Mouse (Mus musculus) hematopoietic stem cell, adult 5-6 weeks (primary cell): ENCODE data around the gene Usmg5. TPM values are rescaled to one million over a fixed set of nuclear protein-coding genes. Genes with fewer than 3 reads are reported as not detected.

Experiments
- total RNA-seq: library from RNA; stranded (forward); fragments of 172-1452, 232-1000 nt; gene quantifications from 2 replicates; pipeline ENCODE4 v1.2.3, GENCODE M21; 2017

Usmg5 gene
- total RNA-seq, 1 experiment from 2014 or later: 413 TPM

Other genes starting within 250 kb of the Usmg5 start
- not detected in 2 replicates for gene Ina, start 75.9 kb downstream of the Usmg5 start, total RNA-seq
- 93.0 and 138 TPM in 2 replicates for gene Nt5c2, start 75.5 kb downstream of the Usmg5 start, total RNA-seq
- 19.8 and 20.0 TPM in 2 replicates for gene Pcgf6, start 39.7 kb downstream of the Usmg5 start, total RNA-seq
- 19.2 and 20.9 TPM in 2 replicates for gene Taf5, start 22.9 kb downstream of the Usmg5 start, total RNA-seq
- 20.9 and 24.7 TPM in 2 replicates for gene Pdcd11, start 121 bp upstream of the Usmg5 start, total RNA-seq
- gene Calhm2, start 47.6 kb upstream of the Usmg5 start, total RNA-seq: 16.1 and 18.8 TPM in 2 replicates
- not detected in 2 replicates for gene Calhm1, start 53.6 kb upstream of the Usmg5 start, total RNA-seq
- gene Calhm3, start 67.1 kb upstream of the Usmg5 start, total RNA-seq: not detected in 2 replicates
- not detected in 2 replicates for gene Neurl1a, start 88.2 kb upstream of the Usmg5 start, total RNA-seq